ENCODE assay signal across 13 mouse cellular contexts in the genomic region with DNA sequence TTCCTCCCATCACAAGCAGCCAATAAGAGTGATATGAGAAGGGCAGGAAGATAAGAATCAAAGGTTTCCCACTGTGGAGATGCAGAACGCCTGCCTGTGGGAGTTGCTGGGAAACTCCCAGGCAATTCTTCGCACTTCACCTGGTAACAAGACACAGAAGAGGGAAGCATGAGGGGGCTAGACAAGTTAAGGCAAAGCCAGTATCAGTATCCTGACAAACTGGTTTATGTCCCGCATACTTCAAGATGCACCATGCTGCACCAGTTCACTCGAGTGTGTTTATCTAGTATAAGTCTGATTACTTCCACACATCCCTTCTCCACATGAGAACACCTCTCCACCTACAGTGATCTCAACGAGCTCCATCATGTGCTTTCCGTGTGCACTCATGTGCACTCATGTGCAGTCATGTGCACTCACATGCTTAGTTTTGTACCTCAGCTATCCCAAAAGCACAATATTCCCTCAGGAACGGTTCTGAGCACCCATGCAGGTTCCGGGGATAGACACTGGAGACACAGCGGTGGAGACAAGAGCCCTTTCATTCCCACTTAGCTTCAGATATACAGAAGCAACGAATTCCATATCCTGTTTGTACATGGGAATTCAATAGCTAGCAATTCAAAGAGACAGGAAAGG.
"Had no signal": no experiment of that assay in that cellular context is flagged by ENCODE, and none has a peak within 500 bp of the region (broad histone marks: within the 10 kb centered on the region; RNA-seq: fewer than 3 reads in every experiment).

No protein-coding gene starts in this region.

- H3K27me3 ChIP-seq: liver, embryonic 13.5 days; neural tube, embryonic 15.5 days had no signal

- H3K9ac ChIP-seq: liver, embryonic 13.5 days; neural tube, embryonic 15.5 days had no signal

- H3K36me3 ChIP-seq: liver, embryonic 13.5 days; neural tube, embryonic 15.5 days had no signal

- H3K4me2 ChIP-seq: liver, embryonic 13.5 days; neural tube, embryonic 15.5 days had no signal

- H3K9me3 ChIP-seq: liver, embryonic 13.5 days; midbrain, embryonic 10.5 days; neural tube, embryonic 15.5 days had no signal

- H3K4me3 ChIP-seq: liver, embryonic 13.5 days; midbrain, embryonic 10.5 days; myocyte; neural tube, embryonic 15.5 days had no signal

- ATAC-seq: hindbrain, postnatal 0 days had no signal

- H3K27ac ChIP-seq: hindbrain, postnatal 0 days; liver, embryonic 13.5 days; midbrain, embryonic 10.5 days; neural tube, embryonic 15.5 days had no signal

- DNase-seq: left cerebral cortex, postnatal 4 days; liver, embryonic 13.5 days; lung, adult 18-20 months; lung, postnatal 4 days; midbrain, embryonic 14.5 days; right cerebral cortex, postnatal 4 days; spleen, adult 18-20 months; thymus, adult 2 months; thymus, postnatal 25 days had no signal

- H3K4me1 ChIP-seq: midbrain, embryonic 10.5 days; neural tube, embryonic 15.5 days had no signal
